Mouse (Mus musculus) gastrocnemius, postnatal 14 days (tissue): ENCODE measurements around the gene Srgap1. TPM values are rescaled to one million over a fixed set of nuclear protein-coding genes. Genes with fewer than 3 reads are reported as not detected.

ENCODE experiments used
- DNase-seq: peaks from one replicate; pipeline ENCODE4 v3.0.0; 2021; ENCODE audit warnings: mixed read lengths
- intact Hi-C: fragments of 180-260 bp; cut with DNase I; formaldehyde crosslinking; loops from one replicate; pipeline ENCODE4 v1.15.1; 2025; ENCODE audit warnings: low total_unique reads
- total RNA-seq, 2 experiments: library from RNA; stranded (reverse); gene quantifications; 2 replicates each; pipeline ENCODE4 v1.2.3; 2021

The Srgap1 gene
- total RNA-seq, 2 experiments from 2014 or later = 2.3 to 3.0 TPM

- intact Hi-C loops = no loop called here
- no peak for DNase-seq
These were observed 147.4 kb downstream of the Srgap1 start for GRCm38 (mm10) chr10:121899706-121900105.

GRCm38 (mm10) chr10:121897835-121898370, 149.2 kb downstream of the Srgap1 start:
- DNase-seq = no peak
- intact Hi-C loops = no loop called here

- intact Hi-C loops = no loop called here
These were observed 155.6 kb downstream of the Srgap1 start for GRCm38 (mm10) chr10:121891390-121892067.

GRCm38 (mm10) chr10:121890061-121890460, 157.1 kb downstream of the Srgap1 start:
- intact Hi-C loops = no loop called here
- no peak for DNase-seq

More at GRCm38 (mm10) chr10:121891390-121892067, 155.6 kb downstream of the Srgap1 start:
- no peak for DNase-seq

GRCm38 (mm10) chr10:121886805-121887204, 160.3 kb downstream of the Srgap1 start:
- intact Hi-C loops = no loop called here
- no peak for DNase-seq

- intact Hi-C loops = no loop called here
These were observed 161.4 kb downstream of the Srgap1 start for GRCm38 (mm10) chr10:121885512-121886218.

GRCm38 (mm10) chr10:121882461-121882860, 164.7 kb downstream of the Srgap1 start:
- intact Hi-C loops = no loop called here
- DNase-seq = no peak

More at GRCm38 (mm10) chr10:121885512-121886218, 161.4 kb downstream of the Srgap1 start:
- DNase-seq = no peak

- intact Hi-C loops = no loop called here
These were observed 168.3 kb downstream of the Srgap1 start for GRCm38 (mm10) chr10:121878855-121879254.

GRCm38 (mm10) chr10:121877906-121878305, 169.2 kb downstream of the Srgap1 start:
- no peak for DNase-seq
- intact Hi-C loops = no loop called here

More at GRCm38 (mm10) chr10:121878855-121879254, 168.3 kb downstream of the Srgap1 start:
- no peak for DNase-seq

- intact Hi-C loops = no loop called here
- DNase-seq = no peak
These were observed 174.0 kb downstream of the Srgap1 start for GRCm38 (mm10) chr10:121873063-121873489.

- no peak for DNase-seq
- intact Hi-C loops = no loop called here
These were observed 177.2 kb downstream of the Srgap1 start for GRCm38 (mm10) chr10:121869941-121870340.

- intact Hi-C loops = no loop called here
- DNase-seq = no peak
These were observed 178.9 kb downstream of the Srgap1 start for GRCm38 (mm10) chr10:121868255-121868654.

- DNase-seq = no peak
- intact Hi-C loops = no loop called here
These were observed 181.4 kb downstream of the Srgap1 start for GRCm38 (mm10) chr10:121865503-121866239.

- DNase-seq = no peak
These were observed 186.2 kb downstream of the Srgap1 start for GRCm38 (mm10) chr10:121860924-121861323.

GRCm38 (mm10) chr10:121859803-121860571, 187.1 kb downstream of the Srgap1 start:
- DNase-seq = no peak
- intact Hi-C loops = no loop called here

More at GRCm38 (mm10) chr10:121860924-121861323, 186.2 kb downstream of the Srgap1 start:
- intact Hi-C loops = no loop called here

GRCm38 (mm10) chr10:121858911-121859310, 188.2 kb downstream of the Srgap1 start:
- intact Hi-C loops = no loop called here
- DNase-seq = no peak

GRCm38 (mm10) chr10:121858086-121858485, 189.0 kb downstream of the Srgap1 start:
- no peak for DNase-seq
- intact Hi-C loops = no loop called here

GRCm38 (mm10) chr10:121855863-121856446, 191.2 kb downstream of the Srgap1 start:
- DNase-seq = no peak
- intact Hi-C loops = no loop called here

- intact Hi-C loops = no loop called here
- DNase-seq = no peak
These were observed 193.7 kb downstream of the Srgap1 start for GRCm38 (mm10) chr10:121853385-121853808.
